Mouse (Mus musculus) myocyte (in vitro differentiated cells): ENCODE data around the gene 5730596B20Rik.

Source experiments
- CEBPB ChIP-seq: IDR thresholded peaks from 2 replicates; pipeline ENCODE4 v1.6.1; 2011; ENCODE audit warnings: mild to moderate bottlenecking, moderate library complexity; ENCODE audit not compliant: poor library complexity, insufficient read depth, severe bottlenecking
- E2F4 ChIP-seq: IDR thresholded peaks from one replicate; pipeline ENCODE4 v1.6.1; 2011; ENCODE audit warnings: mild to moderate bottlenecking, control low read depth, moderate library complexity; ENCODE audit not compliant: insufficient read depth
- MAX ChIP-seq: IDR thresholded peaks from one replicate; pipeline ENCODE4 v1.6.1; 2011; ENCODE audit warnings: low read depth, mild to moderate bottlenecking, control low read depth
- MYOD1 ChIP-seq, 3 experiments: IDR thresholded peaks; one replicate each; pipeline ENCODE4 v1.6.1; 2011; ENCODE audit warnings: control low read depth in 2 of 3, low read depth in 2 of 3, mild to moderate bottlenecking in 2 of 3, moderate library complexity in 1 of 3; ENCODE audit not compliant: insufficient read length in 2 of 3, control insufficient read depth in 1 of 3
- MYOG ChIP-seq, 3 experiments: IDR thresholded peaks; one replicate each; pipeline ENCODE4 v1.6.1; 2011; ENCODE audit warnings: control low read depth in 2 of 3, low read depth in 2 of 3, mild to moderate bottlenecking in 2 of 3; ENCODE audit not compliant: insufficient read length in 2 of 3, control insufficient read depth in 1 of 3, insufficient read depth in 1 of 3
- POLR2A ChIP-seq: IDR thresholded peaks from one replicate; pipeline ENCODE4 v1.6.1; 2011; ENCODE audit warnings: low read depth, mild to moderate bottlenecking, control low read depth, moderate library complexity; ENCODE audit not compliant: insufficient read length
- POLR2AphosphoS2 ChIP-seq: IDR thresholded peaks from one replicate; pipeline ENCODE4 v1.6.1; 2011; ENCODE audit warnings: low read depth, control low read depth; ENCODE audit not compliant: insufficient read length
- REST ChIP-seq: IDR thresholded peaks from one replicate; pipeline ENCODE4 v1.6.1; 2011; ENCODE audit warnings: mild to moderate bottlenecking, control low read depth, moderate library complexity; ENCODE audit not compliant: insufficient read depth, insufficient read length
- TCF12 ChIP-seq: IDR thresholded peaks from one replicate; pipeline ENCODE4 v1.6.1; 2011; ENCODE audit warnings: mild to moderate bottlenecking, control low read depth; ENCODE audit not compliant: poor library complexity, insufficient read depth, severe bottlenecking
- USF1 ChIP-seq: IDR thresholded peaks from one replicate; pipeline ENCODE4 v1.6.1; 2011; ENCODE audit warnings: low read depth, mild to moderate bottlenecking, control low read depth, moderate library complexity

GRCm38 (mm10) chr6:52201269-52201668 lies 24.0 kb downstream of the 5730596B20Rik start:
- no peak for TF ChIP-seq POLR2A
- TF ChIP-seq USF1: no peak
- no peak for TF ChIP-seq E2F4
- no peak for TF ChIP-seq CEBPB
- no peak for TF ChIP-seq MAX
- no peak for TF ChIP-seq TCF12
- TF ChIP-seq MYOG (IDR thresholded peaks at IDR 0.05; ENCODE audit: control insufficient read depth in 1 of 3, insufficient read depth in 1 of 3, insufficient read length in 2 of 3, low read depth in 2 of 3): no peak
- no peak for TF ChIP-seq MYOD1 (IDR thresholded peaks at IDR 0.05; ENCODE audit: control insufficient read depth in 1 of 3, insufficient read length in 2 of 3, low read depth in 2 of 3)
- no peak for TF ChIP-seq POLR2AphosphoS2
- TF ChIP-seq REST: no peak
